Comparison of ENCODE assay signal across 9 mouse cellular contexts in the genomic region with DNA sequence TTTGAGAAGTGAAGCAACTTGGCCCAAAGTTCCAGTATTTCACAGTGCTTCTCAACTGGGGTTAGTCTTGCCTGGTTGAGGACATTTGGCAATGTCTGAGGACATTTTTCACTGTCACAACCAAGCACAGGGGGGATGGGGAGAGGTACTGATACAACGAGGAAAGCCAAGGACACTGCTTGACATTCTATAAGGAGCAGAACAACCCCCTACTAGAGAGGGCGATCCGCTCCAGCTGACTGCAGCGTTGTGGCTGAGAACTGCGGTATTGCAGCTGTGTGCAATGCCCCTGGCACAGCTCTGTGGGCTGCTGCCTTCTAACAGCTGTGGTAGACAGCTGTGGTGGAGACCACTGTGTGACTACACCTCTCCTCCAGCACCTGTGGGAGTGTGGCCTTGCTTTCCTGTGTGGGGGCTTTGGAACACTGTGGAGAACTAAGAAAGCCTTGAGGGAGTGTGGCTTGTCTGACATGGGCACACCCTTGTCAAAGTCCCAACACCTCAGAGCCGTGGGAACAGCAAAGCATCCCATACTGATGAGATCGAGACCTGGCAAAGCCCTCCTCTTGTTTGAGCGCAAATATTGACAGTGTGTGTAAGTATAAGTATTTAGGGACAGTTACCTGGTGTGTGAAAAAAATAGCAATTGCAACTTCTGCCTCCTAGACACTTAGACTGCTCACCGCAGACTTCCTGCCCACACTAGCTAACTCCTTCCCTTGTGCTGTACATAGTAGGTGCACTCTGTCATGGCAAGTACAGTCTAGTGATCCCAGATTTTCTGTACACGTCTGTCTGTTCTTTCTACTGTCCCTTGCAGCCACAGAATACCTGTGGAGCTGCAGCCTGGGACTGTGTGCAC.
DNase-seq lines count a peak whose midpoint lies in the region; ATAC-seq lines count a peak whose summit lies in the region.
"Had no signal": no experiment of that assay in that cellular context is flagged by ENCODE, and none has a peak within 500 bp of the region (broad histone marks: within the 10 kb centered on the region; RNA-seq: fewer than 3 reads in every experiment).

No protein-coding gene starts in this region.

- no peak for DNase-seq in forebrain, embryonic 14.5 days (ENCODE audit: low spot score)
- DNase-seq in 416B (ENCODE audit: low read depth) = peak; percentile 58
- DNase-seq in thymus, postnatal 25 days = peak; percentile 87
- DNase-seq in ovary, postnatal 36 days (ENCODE audit: low spot score) = no peak
- DNase-seq in cerebellum, adult 8-10 months = no peak

- no peak overlapping the region for H3K4me3 ChIP-seq in forebrain, embryonic 14.5 days (ENCODE audit: low read depth, low read length)
- H3K4me3 ChIP-seq in forebrain, embryonic 12.5 days (replicated peaks) = no peak overlapping the region
- no peak overlapping the region for H3K4me3 ChIP-seq in macrophage (ENCODE audit: inconsistent target)

- no peaks in the 10 kb centered on the region for H3K36me3 ChIP-seq in forebrain, embryonic 14.5 days (ENCODE audit: control insufficient read depth, insufficient read depth, low read length)
- H3K36me3 ChIP-seq in forebrain, embryonic 12.5 days (replicated peaks) = no peaks in the 10 kb centered on the region
- no peaks in the 10 kb centered on the region for H3K36me3 ChIP-seq in macrophage (ENCODE audit: inconsistent target)
- H3K36me3 ChIP-seq: G1E had no signal

- peak; percentile 49; the same call in 1 of the 2 replicates for ATAC-seq in forebrain, embryonic 14.5 days
- ATAC-seq in forebrain, embryonic 12.5 days (ENCODE audit: low FRiP score) = no peak
- ATAC-seq in granulocyte monocyte progenitor cell, adult 5-6 weeks (replicated peaks; ENCODE audit: poor library complexity, severe bottlenecking) = peak; percentile 77

- H3K27ac ChIP-seq in forebrain, embryonic 14.5 days (ENCODE audit: low read depth, low read length) = no peak overlapping the region
- H3K27ac ChIP-seq in forebrain, embryonic 12.5 days = no peak overlapping the region
- H3K27ac ChIP-seq in macrophage = peak overlapping the region; percentile 90

- H3K4me1 ChIP-seq in forebrain, embryonic 14.5 days (ENCODE audit: control insufficient read depth, insufficient read depth, low read length) = peaks cover 14% of the 10 kb centered on the region
- H3K4me1 ChIP-seq in forebrain, embryonic 12.5 days = peaks cover 15% of the 10 kb centered on the region

- 73% methylated on average over 10 of the region's 10 CpGs for WGBS in forebrain, embryonic 14.5 days
- WGBS in forebrain, embryonic 12.5 days = 79% methylated on average over 10 of the region's 10 CpGs
- 23% methylated on average over 10 of the region's 10 CpGs for WGBS in macrophage (ENCODE audit: missing documents)

- H3K9me3 ChIP-seq in forebrain, embryonic 14.5 days (replicated peaks; ENCODE audit: control insufficient read depth, low read length) = no peaks in the 10 kb centered on the region
- no peaks in the 10 kb centered on the region for H3K9me3 ChIP-seq in forebrain, embryonic 12.5 days
- H3K9me3 ChIP-seq: G1E had no signal

- H3K27me3 ChIP-seq in forebrain, embryonic 14.5 days (replicated peaks; ENCODE audit: control insufficient read depth, insufficient read depth, low read length) = no peaks in the 10 kb centered on the region
- no peaks in the 10 kb centered on the region for H3K27me3 ChIP-seq in forebrain, embryonic 12.5 days

- no peak overlapping the region for H3K9ac ChIP-seq in forebrain, embryonic 14.5 days (ENCODE audit: low read length)
- no peak overlapping the region for H3K9ac ChIP-seq in forebrain, embryonic 12.5 days

- no peak overlapping the region for H3K4me2 ChIP-seq in forebrain, embryonic 14.5 days (ENCODE audit: low read length)
- no peak overlapping the region for H3K4me2 ChIP-seq in forebrain, embryonic 12.5 days

- H3K79me2 ChIP-seq in macrophage (ENCODE audit: inconsistent target) = no peaks in the 10 kb centered on the region

Comparison
In these comparisons a context has a peak if more than half of its experiments do, and no peak if none do; other contexts are left out.
1. DNase-seq: peak in 416B (single experiment) and thymus, postnatal 25 days (single experiment); none in forebrain, embryonic 14.5 days (single experiment), ovary, postnatal 36 days (single experiment) and cerebellum, adult 8-10 months (single experiment).